In genomic region chrX:11528589-11528988, GRCm38 (mm10) we compare ENCODE assay signal across 22 mouse cellular contexts.
DNase-seq lines count a peak whose midpoint lies in the region; ATAC-seq lines count a peak whose summit lies in the region.
"Had no signal": no experiment of that assay in that cellular context is flagged by ENCODE, and none has a peak within 500 bp of the region (broad histone marks: within the 10 kb centered on the region; RNA-seq: fewer than 3 reads in every experiment).

No protein-coding gene starts in this region.

- H3K27ac ChIP-seq in embryonic facial prominence, embryonic 14.5 days (replicated peaks; ENCODE audit: low read depth, low read length): no peak overlapping the region
- H3K27ac ChIP-seq in embryonic facial prominence, embryonic 10.5 days (replicated peaks): no peak overlapping the region
- H3K27ac ChIP-seq: hindbrain, postnatal 0 days; kidney, postnatal 0 days; limb, embryonic 12.5 days; liver, embryonic 12.5 days had no signal

- no peaks in the 10 kb centered on the region for H3K9me3 ChIP-seq in embryonic facial prominence, embryonic 14.5 days (ENCODE audit: control insufficient read depth, low read length)
- H3K9me3 ChIP-seq in embryonic facial prominence, embryonic 10.5 days: no peaks in the 10 kb centered on the region
- H3K9me3 ChIP-seq: limb, embryonic 12.5 days; liver, embryonic 12.5 days had no signal

- H3K4me3 ChIP-seq in embryonic facial prominence, embryonic 14.5 days (ENCODE audit: low read depth, low read length): no peak overlapping the region
- no peak overlapping the region for H3K4me3 ChIP-seq in embryonic facial prominence, embryonic 10.5 days
- H3K4me3 ChIP-seq: limb, embryonic 12.5 days; liver, embryonic 12.5 days had no signal

- DNase-seq in embryonic facial prominence, embryonic 14.5 days (ENCODE audit: low spot score): peak; percentile 19
- no peak for DNase-seq in embryonic facial prominence, embryonic 10.5 days (ENCODE audit: low spot score)
- peak; percentile 56 for DNase-seq in 3134 (ENCODE audit: extremely low read depth, insufficient read length, low spot score)
- DNase-seq in adipocyte (ENCODE audit: low spot score): peak; percentile 31
- DNase-seq in adrenal gland, postnatal 36 days: peak; percentile 78 to 79
- DNase-seq in kidney, postnatal 36 days: no peak
- no peak for DNase-seq in right cerebral cortex, postnatal 4 days
- DNase-seq in gastrocnemius, adult 18-20 months (ENCODE audit: low spot score): no peak
- DNase-seq: cerebellum, postnatal 25 days; embryo, embryonic 11 days; gastrocnemius, postnatal 10 days; layer of hippocampus, adult 9-11 months; lung, embryonic 14.5 days; lung, postnatal 4 days; right cerebral cortex, adult 18-20 months; thymus, adult 18-20 months; thymus, postnatal 4 days had no signal

- peak; percentile 55 for ATAC-seq in embryonic facial prominence, embryonic 14.5 days (ENCODE audit: low read depth)
- ATAC-seq: hindbrain, postnatal 0 days; intestine, postnatal 0 days; liver, embryonic 12.5 days had no signal

- H3K9ac ChIP-seq in embryonic facial prominence, embryonic 14.5 days (ENCODE audit: low read depth, low read length): no peak overlapping the region
- H3K9ac ChIP-seq: limb, embryonic 12.5 days; liver, embryonic 12.5 days; lung, embryonic 14.5 days had no signal

- no peaks in the 10 kb centered on the region; the same call in none of the 2 replicates for H3K27me3 ChIP-seq in embryonic facial prominence, embryonic 14.5 days (replicated peaks; ENCODE audit: control insufficient read depth, insufficient read depth, low read length)
- H3K27me3 ChIP-seq in embryonic facial prominence, embryonic 10.5 days (replicated peaks; ENCODE audit: low read depth, poor library complexity, severe bottlenecking): peaks cover 95% of the 10 kb centered on the region
- H3K27me3 ChIP-seq: liver, embryonic 12.5 days had no signal

- WGBS in embryonic facial prominence, embryonic 14.5 days: 80% methylated on average over 5 of the region's 5 CpGs
- WGBS in embryonic facial prominence, embryonic 10.5 days: 80% methylated on average over 5 of the region's 5 CpGs

- no peaks in the 10 kb centered on the region for H3K4me1 ChIP-seq in embryonic facial prominence, embryonic 14.5 days (ENCODE audit: control insufficient read depth, insufficient read depth, low read length)
- H3K4me1 ChIP-seq in embryonic facial prominence, embryonic 10.5 days: peaks cover 12% of the 10 kb centered on the region
- H3K4me1 ChIP-seq: limb, embryonic 12.5 days; liver, embryonic 12.5 days had no signal

- no peak overlapping the region for H3K4me2 ChIP-seq in embryonic facial prominence, embryonic 14.5 days (ENCODE audit: low read depth, low read length)
- H3K4me2 ChIP-seq: limb, embryonic 12.5 days; liver, embryonic 12.5 days; lung, embryonic 14.5 days had no signal

- H3K36me3 ChIP-seq in embryonic facial prominence, embryonic 14.5 days (ENCODE audit: control insufficient read depth, insufficient read depth, low read length): no peaks in the 10 kb centered on the region
- no peaks in the 10 kb centered on the region for H3K36me3 ChIP-seq in embryonic facial prominence, embryonic 10.5 days (replicated peaks)
- H3K36me3 ChIP-seq: limb, embryonic 12.5 days; liver, embryonic 12.5 days had no signal

Comparison
In these comparisons a context has a peak if more than half of its experiments do, and no peak if none do; other contexts are left out.
1. DNase-seq: peak in embryonic facial prominence, embryonic 14.5 days (single experiment), 3134 (single experiment), adipocyte (single experiment) and adrenal gland, postnatal 36 days (2 of 2); none in embryonic facial prominence, embryonic 10.5 days (single experiment), kidney, postnatal 36 days (0 of 2), right cerebral cortex, postnatal 4 days (single experiment) and gastrocnemius, adult 18-20 months (single experiment).